Mouse (Mus musculus) heart, embryonic 10.5 days (tissue): ENCODE measurements at regions not wholly inside any gene's neighbourhood (a gene's known extent, or its start where the extent isn't known, plus 50 kb on each side); places are given as distances from the start of the nearest gene placed in this dataset.

Experiments used
- DNase-seq: peaks from one replicate; pipeline ENCODE4 v3.0.0-alpha.2; 2017; ENCODE audit warnings: low spot score
- H3K27ac ChIP-seq: fragments of 300-500 bp; sonication (generic); 2 replicates; pipeline ENCODE4 v1.5.1; 2016; ENCODE audit warnings: mild to moderate bottlenecking
- H3K27me3 ChIP-seq: fragments of 300-500 bp; sonication (generic); 2 replicates; pipeline ENCODE4 v1.6.1; 2016; ENCODE audit warnings: mild to moderate bottlenecking; ENCODE audit not compliant: poor library complexity, insufficient read depth, severe bottlenecking
- H3K36me3 ChIP-seq: fragments of 300-500 bp; sonication (generic); 2 replicates; pipeline ENCODE4 v1.6.1; 2016; ENCODE audit warnings: mild to moderate bottlenecking, moderate library complexity
- H3K4me1 ChIP-seq: fragments of 300-500 bp; sonication (generic); 2 replicates; pipeline ENCODE4 v1.6.1; 2016; ENCODE audit warnings: mild to moderate bottlenecking
- H3K4me3 ChIP-seq: fragments of 300-500 bp; sonication (generic); 2 replicates; pipeline ENCODE4 v1.5.1; 2016; ENCODE audit warnings: mild to moderate bottlenecking, moderate library complexity
- H3K9me3 ChIP-seq: fragments of 300-500 bp; sonication (generic); 2 replicates; pipeline ENCODE4 v1.6.1; 2016; ENCODE audit warnings: mild to moderate bottlenecking, moderate library complexity
- WGBS: fragments of 180-500 bp; shearing (Covaris S2); methylation state at CpG from one replicate; pipeline ENCODE4 v1.1.7; 2016; 5-methylcytosine and 5-hydroxymethylcytosine counted together

DNA sequence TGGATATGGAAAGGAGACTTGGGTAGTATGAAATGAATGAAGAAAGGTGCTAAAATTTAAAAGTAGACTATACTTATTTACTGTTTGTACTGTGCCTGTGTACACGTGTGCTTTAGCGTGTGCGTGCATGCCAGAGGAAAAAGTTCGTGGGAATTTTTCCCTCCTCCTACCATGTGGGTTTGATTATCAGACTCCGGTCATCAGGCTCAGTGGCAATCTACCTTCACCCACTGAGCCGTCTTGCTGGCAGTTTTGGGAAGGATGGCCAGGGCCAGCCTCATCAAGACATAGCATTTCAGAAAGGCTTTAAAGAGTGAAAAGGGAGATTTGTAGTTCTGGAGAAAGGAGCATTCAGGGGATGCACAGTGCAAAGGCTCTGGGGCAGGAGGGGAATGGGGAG lies 87.0 kb upstream of the Tpm1 start:
- H3K4me3 ChIP-seq, result no peak overlapping the region
- 0 out of 2 replicates have a peak overlapping the region, but pooled peaks have one; percentile 6 for H3K27ac ChIP-seq
- 86% methylated on average over 6 of the region's 6 CpGs for WGBS
- H3K4me1 ChIP-seq, result peaks cover 42% of the 10 kb centered on the region
- no peaks in the 10 kb centered on the region for H3K36me3 ChIP-seq
- no peaks in the 10 kb centered on the region for H3K9me3 ChIP-seq
- no peaks in the 10 kb centered on the region for H3K27me3 ChIP-seq
- DNase-seq, result no peak

DNA sequence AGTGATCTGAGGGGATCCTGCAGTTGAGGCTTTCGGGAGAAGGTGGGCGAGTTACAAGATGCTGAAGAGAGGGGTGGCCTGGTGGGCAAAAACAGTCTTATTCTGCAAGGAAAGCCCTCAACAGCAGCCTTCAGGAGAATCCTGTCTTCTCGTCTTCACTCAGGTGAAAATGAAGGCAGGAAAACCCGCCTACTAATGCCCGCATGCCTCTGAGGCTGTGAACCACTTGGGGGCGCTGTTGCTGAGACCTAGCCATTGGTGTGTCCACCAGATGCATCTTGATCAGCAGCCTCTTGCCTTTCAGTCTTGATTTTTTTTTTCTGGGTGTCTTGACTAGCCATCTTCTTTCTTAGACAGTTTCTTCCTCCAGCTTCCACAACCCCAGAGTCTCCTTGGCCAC lies 85.2 kb upstream of the Tpm1 start:
- Histone ChIP-seq H3K27me3 (no peaks in the 10 kb centered on the region), H3K4me1 (peaks cover 30% of the 10 kb centered on the region), H3K36me3 (no peaks in the 10 kb centered on the region), H3K4me3 (no peak overlapping the region), H3K9me3 (no peaks in the 10 kb centered on the region), H3K27ac (no peak overlapping the region)
- no peak for DNase-seq
- 64% methylated on average over 6 of the region's 6 CpGs for WGBS

DNA sequence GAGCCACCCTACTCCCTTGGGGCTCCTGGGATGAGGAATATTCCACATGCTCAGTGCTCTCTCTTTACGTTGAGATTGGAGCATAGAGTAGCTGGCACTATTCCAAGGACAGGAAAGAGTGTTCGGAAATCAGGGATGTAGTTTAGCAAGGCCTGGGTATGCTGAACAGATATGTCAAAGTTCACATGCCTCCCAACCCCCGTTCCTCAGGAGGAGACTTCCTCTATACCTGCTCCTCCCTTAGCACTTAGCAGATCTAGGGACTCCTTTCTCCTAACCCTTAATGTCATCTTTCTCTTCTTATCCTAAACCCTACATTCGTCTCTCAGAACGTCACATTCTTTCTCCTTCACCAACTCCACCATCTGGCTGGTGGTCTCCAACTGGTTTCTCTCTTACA lies 83.2 kb upstream of the Tpm1 start:
- Histone ChIP-seq H3K9me3 (no peaks in the 10 kb centered on the region), H3K27me3 (no peaks in the 10 kb centered on the region), H3K4me1 (peaks cover 24% of the 10 kb centered on the region), H3K36me3 (no peaks in the 10 kb centered on the region), H3K4me3 (no peak overlapping the region), H3K27ac (no peak overlapping the region)
- DNase-seq, result no peak
- 56% methylated on average over 5 of the region's 5 CpGs for WGBS

DNA sequence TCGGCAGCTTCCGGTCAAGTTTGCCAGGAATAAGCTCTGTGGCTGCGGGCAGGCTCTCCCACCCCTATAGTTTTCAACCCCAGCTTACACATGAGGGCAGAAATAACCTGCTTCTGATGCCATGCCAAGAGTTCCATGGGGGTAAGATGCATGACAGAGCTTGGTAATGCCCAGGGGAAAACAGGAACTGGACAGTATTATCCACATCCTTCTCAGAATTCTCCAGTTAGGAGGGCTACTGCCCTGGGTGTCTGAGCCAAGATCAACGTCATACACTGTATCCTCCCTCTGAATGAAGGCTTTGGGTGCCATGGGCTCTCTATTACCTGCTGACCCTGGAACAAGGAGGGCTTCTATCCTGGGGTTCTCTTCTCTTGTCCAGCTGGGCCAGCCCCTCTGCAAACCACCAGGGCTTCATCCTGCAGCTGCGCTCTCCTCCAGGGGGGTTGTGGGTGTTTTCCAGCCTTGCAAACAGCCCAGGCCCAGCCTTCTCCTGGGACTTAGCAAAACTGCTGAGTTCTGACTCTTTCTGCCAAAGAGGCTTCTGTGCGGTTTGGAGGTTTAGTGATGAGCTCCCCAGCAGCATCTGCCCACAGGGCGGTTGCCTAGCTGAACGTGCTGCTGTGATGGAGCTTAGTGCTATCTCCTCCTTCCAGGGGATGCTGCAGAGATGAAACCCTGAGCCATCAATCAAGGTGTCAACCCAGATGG lies 81.7 kb upstream of the Tpm1 start:
- Histone ChIP-seq H3K4me3 (no peak overlapping the region), H3K36me3 (no peaks in the 10 kb centered on the region), H3K9me3 (no peaks in the 10 kb centered on the region), H3K4me1 (peaks cover 12% of the 10 kb centered on the region), H3K27me3 (no peaks in the 10 kb centered on the region), H3K27ac (no peak overlapping the region)
- DNase-seq, result no peak
- 72% methylated on average over 8 of the region's 8 CpGs for WGBS

DNA sequence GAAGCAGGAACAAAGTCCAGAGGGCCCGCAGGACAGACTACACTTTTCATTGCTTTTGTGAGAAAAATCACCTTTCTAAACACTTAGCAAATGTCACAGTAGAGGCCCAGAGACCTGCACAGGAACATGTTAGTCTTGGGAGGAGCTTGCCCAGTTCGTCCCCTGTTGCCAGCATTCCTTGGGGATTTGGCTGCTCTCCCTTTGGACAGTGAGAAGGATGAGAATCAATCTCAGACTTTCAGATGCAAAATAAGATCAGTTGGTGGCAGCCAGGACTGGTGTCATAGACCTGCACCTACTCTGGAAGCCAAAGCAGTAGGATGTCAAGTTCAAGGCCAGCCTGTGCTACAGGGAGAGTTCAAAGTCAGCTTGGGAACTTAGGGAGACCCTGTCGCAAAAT lies 80.7 kb upstream of the Tpm1 start:
- no peak for DNase-seq

DNA sequence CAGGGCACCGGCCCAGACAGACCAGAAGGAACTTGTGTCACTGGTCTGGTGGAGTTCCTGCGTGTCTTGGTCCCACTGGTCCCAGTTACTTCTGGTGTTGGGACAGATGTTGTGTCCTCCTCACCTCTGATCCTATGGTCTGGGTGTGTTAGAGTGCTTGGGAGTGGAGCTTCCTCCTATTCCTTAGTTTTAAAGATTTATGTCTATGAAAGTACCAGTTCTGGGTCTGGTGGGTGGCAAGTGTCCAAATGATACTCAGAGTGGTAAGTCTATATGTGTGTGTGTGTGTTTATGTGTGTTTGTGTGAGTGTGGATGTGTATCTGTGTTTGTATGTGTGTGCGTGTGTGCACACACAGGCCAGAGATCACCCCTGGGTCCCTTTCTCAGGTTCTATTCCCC lies 79.9 kb upstream of the Tpm1 start:
- WGBS, result 86% methylated on average over 3 of the region's 3 CpGs
- no peaks in the 10 kb centered on the region for H3K27me3 ChIP-seq

More for the DNA sequence above, 80.7 kb upstream of the Tpm1 start:
- Histone ChIP-seq H3K27ac (no peak overlapping the region), H3K27me3 (no peaks in the 10 kb centered on the region), H3K4me1 (peaks cover 12% of the 10 kb centered on the region), H3K9me3 (no peaks in the 10 kb centered on the region), H3K4me3 (no peak overlapping the region), H3K36me3 (no peaks in the 10 kb centered on the region)
- WGBS, result 81% methylated on average over 3 of the region's 3 CpGs

DNA sequence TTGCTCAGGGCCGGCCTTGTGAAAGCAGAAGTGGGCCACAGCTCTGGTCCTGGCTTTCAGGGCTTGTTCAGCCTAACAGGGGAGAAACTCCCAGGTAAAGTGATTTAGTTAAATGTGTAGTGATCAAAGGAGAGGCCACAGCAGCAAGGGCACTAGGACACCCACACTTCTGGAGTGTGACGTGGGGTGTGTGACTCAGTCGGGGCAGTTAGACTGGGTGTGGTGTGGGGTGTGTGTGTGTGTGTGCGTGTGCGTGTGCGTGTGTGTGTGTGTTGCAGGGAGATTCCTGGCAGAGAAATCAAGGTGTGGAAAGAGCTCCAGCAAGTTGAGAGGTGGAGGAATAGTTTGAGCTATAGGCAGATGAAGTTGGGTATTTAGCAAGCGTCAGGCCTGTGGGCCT lies 72.5 kb upstream of the Tpm1 start:
- WGBS, result 89% methylated on average over 7 of the region's 7 CpGs

More for the DNA sequence above, 79.9 kb upstream of the Tpm1 start:
- Histone ChIP-seq H3K27ac (no peak overlapping the region), H3K36me3 (no peaks in the 10 kb centered on the region), H3K4me3 (no peak overlapping the region), H3K9me3 (no peaks in the 10 kb centered on the region), H3K4me1 (peaks cover 12% of the 10 kb centered on the region)
- DNase-seq, result no peak

DNA sequence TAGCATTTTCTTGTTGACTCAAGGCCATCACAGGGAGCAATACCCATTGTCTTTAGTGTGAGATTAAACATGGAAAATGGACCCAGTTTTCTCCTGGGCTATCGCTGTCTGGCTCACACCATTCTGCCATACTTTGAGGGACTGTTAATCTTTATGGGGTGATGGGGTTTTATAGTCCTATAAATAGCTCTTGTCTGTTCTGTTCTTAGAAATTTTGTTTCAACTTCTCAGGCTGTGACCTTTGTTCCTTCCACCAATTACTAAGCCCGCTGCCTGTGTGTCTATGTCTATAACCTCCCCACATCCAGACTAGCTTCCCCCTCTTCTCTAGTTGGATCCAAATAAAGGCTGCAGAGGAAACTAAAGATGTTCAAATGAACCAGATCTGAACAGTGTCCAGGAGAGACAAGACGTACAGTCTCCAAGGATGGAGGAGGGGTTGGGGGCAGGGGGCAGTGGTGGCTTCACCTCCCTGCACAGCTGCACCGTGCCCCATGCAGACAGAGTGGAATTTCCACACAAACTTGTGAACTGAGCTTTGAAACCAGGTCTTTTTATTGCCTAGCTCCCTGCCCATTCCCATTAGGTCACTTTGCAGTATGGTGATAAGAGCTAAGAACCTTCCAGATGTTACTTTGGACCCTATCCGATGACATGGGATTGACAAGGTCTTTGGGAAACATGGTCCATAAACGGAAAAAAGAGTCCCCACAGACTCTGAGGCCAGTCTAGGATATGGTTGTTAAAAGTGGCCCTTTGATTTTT lies 69.9 kb upstream of the Tpm1 start:
- Histone ChIP-seq H3K27ac (no peak overlapping the region), H3K4me3 (no peak overlapping the region), H3K27me3 (no peaks in the 10 kb centered on the region), H3K9me3 (no peaks in the 10 kb centered on the region), H3K4me1 (peaks cover 46% of the 10 kb centered on the region), H3K36me3 (no peaks in the 10 kb centered on the region)
- no peak for DNase-seq
- 71% methylated on average over 6 of the region's 6 CpGs for WGBS

More for the DNA sequence above, 72.5 kb upstream of the Tpm1 start:
- Histone ChIP-seq H3K36me3 (no peaks in the 10 kb centered on the region), H3K4me1 (peaks cover 24% of the 10 kb centered on the region), H3K4me3 (no peak overlapping the region), H3K27ac (no peak overlapping the region), H3K27me3 (no peaks in the 10 kb centered on the region), H3K9me3 (no peaks in the 10 kb centered on the region)
- DNase-seq, result no peak

DNA sequence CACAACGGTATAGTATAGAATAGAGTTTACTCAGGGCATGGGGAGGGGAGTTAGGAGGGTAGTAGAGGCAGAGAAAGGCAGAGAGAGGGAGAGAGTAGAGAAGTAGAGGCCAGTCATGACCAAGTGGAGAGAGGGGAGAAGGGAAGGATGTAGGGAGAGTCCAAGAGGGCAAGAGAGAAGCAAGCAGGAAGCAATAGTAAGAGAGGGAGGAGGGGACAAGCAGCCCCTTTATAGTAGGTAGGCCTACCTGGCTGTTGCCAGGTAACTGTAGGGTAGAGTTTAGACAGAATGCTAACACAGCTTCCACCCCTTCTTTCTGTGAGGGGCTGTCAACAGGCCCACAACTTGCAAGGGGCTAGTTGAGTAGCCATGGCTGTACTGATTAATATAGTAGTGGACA lies 69.2 kb upstream of the Tpm1 start:
- H3K36me3 ChIP-seq, result no peaks in the 10 kb centered on the region
- no peaks in the 10 kb centered on the region for H3K9me3 ChIP-seq
- DNase-seq, result no peak
- H3K27me3 ChIP-seq, result no peaks in the 10 kb centered on the region
- no peak overlapping the region for H3K4me3 ChIP-seq
- peaks cover 51% of the 10 kb centered on the region for H3K4me1 ChIP-seq
- 92% methylated on average over 1 of the region's 1 CpGs for WGBS
- no peak overlapping the region for H3K27ac ChIP-seq

DNA sequence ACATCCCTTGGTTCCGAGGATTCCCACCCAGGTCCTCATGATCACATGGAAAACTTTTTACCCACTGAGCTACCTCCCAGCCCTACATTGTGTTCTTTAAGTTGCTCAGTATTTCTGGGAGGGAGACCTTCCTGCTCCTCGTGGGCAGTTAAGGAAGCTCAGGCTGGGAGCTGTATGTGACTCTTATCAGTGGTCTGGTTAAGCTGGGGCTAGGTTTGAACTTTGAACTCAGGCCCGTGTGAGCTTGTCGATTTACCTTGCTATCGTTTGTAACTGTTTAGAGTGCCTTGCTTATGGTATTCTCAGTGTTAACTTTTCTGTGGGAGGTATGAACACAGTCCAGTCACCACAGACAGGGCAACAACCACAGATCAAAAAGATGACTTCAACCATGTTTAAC lies 68.4 kb upstream of the Tpm1 start:
- Histone ChIP-seq H3K27me3 (no peaks in the 10 kb centered on the region), H3K27ac (peak overlapping the region; percentile 80; the same call in 1 of the 2 replicates), H3K4me1 (peaks cover 51% of the 10 kb centered on the region), H3K4me3 (no peak overlapping the region), H3K36me3 (no peaks in the 10 kb centered on the region), H3K9me3 (no peaks in the 10 kb centered on the region)
- WGBS, result 56% methylated on average over 5 of the region's 5 CpGs
- no peak for DNase-seq

DNA sequence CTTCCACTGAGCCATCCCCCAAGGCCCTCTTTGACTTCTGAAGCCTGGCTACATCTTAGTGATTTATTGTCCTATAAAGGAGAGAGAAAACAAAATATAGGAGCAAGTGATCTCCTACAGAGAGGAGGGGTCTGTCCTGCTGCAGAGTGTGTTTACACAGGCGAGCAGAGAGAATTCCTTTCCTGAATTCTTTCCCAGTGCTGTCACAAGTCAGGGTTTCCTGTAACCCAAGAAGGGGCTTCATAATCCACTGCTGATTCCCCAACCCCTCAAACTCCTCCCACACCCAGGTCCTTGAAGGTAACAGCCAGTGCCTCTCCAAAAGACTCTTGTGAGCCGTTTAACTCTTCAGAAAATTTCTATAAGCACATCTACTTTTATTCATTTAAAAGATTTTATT lies 66.8 kb upstream of the Tpm1 start:
- no peaks in the 10 kb centered on the region for H3K27me3 ChIP-seq
- H3K4me1 ChIP-seq, result peaks cover 53% of the 10 kb centered on the region
- DNase-seq, result peak; percentile 83
- WGBS, result 11% methylated on average over 2 of the region's 2 CpGs
- H3K27ac ChIP-seq, result peak overlapping the region; percentile 80
- no peaks in the 10 kb centered on the region for H3K9me3 ChIP-seq
- no peak overlapping the region for H3K4me3 ChIP-seq
- H3K36me3 ChIP-seq, result no peaks in the 10 kb centered on the region

DNA sequence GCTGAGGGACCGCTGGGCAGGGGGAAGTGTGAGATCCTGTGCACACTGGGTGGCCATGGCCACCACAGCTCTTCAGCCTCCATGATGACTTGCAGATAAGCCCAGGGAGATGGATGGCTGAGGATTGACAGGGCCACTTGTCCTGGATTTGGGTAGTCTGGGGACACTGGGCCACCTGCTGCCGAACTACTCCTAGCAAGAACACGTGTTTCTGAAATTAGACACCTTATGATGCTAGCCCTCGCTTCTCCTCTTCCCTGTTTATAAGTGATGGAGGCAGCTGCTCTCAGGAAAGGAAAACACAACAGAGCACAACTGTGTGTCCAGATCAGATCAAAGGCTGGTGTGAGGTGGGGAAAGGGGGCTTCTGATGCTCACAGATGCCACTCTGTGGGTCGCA lies 64.9 kb upstream of the Tpm1 start:
- Histone ChIP-seq H3K4me3 (no peak overlapping the region), H3K27me3 (no peaks in the 10 kb centered on the region), H3K9me3 (no peaks in the 10 kb centered on the region), H3K36me3 (no peaks in the 10 kb centered on the region), H3K27ac (peak overlapping the region; percentile 42), H3K4me1 (peaks cover 62% of the 10 kb centered on the region)
- DNase-seq, result no peak
- WGBS, result 51% methylated on average over 5 of the region's 5 CpGs

DNA sequence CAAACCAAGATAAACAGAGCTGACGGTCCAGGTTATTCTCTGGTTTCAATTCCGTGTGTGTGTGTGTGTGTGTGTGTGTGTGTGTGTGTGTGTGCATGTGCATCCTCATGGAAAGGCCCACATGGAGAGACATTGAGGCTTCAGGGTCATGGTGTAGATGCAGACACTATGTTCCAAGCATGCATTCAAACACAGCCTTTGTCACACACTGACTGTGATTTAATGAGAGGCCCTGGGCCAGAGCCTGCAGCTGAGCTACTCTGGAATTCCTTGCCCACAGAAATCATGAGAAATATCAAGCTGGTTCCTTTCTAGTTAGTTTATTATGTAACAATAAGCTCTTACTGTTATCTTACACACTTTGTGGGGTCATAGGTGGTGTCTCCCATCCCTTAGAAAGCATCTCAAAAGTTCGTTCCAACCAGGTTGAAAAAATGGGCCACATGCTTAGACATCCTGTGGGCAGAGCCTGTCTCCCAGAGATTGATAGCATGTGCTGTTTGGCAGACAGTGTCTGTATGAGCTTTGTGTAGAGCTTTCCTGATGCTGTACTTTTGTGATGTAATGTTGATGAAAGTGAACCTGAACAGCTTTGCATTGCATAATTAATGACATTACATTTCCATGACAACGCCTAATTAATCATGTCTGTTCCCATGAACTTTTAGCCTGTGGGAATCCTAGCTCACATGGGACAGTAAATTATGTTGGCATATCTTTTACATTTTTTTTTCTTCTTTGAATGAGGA lies 62.8 kb upstream of the Tpm1 start:
- H3K27ac ChIP-seq, result 0 out of 2 replicates have a peak overlapping the region, but pooled peaks have one; percentile 30
- no peaks in the 10 kb centered on the region for H3K27me3 ChIP-seq
- H3K4me1 ChIP-seq, result peaks cover 58% of the 10 kb centered on the region
- H3K4me3 ChIP-seq, result no peak overlapping the region
- no peak for DNase-seq
- H3K9me3 ChIP-seq, result no peaks in the 10 kb centered on the region
- H3K36me3 ChIP-seq, result no peaks in the 10 kb centered on the region
- WGBS, result 78% methylated on average over 4 of the region's 4 CpGs
